Mouse (Mus musculus) lung, adult 10 weeks (tissue): ENCODE results near the gene Renbp. TPM values are rescaled to one million over a fixed set of nuclear protein-coding genes. Genes with fewer than 3 reads are reported as not detected.

Experiments
- polyA plus RNA-seq: library from polyadenylated mRNA; stranded (reverse); fragments of 350-450 nt; fragmentation: Illumina TruSeq; extraction: RNeasy Lipid Tissue Mini Kit (QIAGEN cat#74804); gene quantifications from one replicate; pipeline ENCODE4 v1.2.3, GENCODE M21; 2014; ENCODE audit warnings: low read depth, low replicate concordance; ENCODE audit not compliant: insufficient read depth

Renbp gene
- polyA plus RNA-seq, result 38.7 TPM

DNA sequence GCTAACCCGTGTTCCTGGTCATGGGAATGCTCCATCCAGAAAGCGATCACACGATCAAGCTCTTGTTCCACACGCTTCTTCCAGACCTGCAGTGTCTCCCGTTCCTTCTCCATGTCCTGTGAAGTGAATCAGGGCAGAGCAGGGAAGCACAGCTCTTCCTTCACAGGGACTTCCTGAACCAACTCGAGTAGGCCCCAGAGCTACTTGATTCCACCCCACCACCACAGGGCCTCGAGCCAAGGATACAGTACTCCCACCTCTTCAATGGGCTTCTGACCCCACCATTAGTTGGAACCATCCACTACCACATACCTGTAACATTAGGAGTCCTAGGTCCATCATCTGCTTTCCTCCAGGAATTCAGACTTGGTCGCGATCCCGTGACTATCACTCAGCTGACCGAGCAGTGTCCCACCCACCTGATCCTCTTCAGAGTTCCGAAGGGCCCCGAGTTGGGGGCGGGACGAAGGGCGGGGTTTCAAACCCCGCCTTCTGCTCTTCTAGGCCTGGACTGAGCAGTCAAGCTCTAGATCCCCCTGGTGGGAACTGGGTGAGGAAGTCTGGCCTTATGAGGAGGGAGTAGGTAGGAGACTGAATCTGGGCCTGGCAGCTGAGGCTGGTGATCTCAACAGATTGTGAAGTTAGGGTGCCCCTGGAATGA is at the start of gene Renbp:
Gene Renbp (minus strand): TSS at position 449 of the 661 bp plus-strand sequence.

DNA sequence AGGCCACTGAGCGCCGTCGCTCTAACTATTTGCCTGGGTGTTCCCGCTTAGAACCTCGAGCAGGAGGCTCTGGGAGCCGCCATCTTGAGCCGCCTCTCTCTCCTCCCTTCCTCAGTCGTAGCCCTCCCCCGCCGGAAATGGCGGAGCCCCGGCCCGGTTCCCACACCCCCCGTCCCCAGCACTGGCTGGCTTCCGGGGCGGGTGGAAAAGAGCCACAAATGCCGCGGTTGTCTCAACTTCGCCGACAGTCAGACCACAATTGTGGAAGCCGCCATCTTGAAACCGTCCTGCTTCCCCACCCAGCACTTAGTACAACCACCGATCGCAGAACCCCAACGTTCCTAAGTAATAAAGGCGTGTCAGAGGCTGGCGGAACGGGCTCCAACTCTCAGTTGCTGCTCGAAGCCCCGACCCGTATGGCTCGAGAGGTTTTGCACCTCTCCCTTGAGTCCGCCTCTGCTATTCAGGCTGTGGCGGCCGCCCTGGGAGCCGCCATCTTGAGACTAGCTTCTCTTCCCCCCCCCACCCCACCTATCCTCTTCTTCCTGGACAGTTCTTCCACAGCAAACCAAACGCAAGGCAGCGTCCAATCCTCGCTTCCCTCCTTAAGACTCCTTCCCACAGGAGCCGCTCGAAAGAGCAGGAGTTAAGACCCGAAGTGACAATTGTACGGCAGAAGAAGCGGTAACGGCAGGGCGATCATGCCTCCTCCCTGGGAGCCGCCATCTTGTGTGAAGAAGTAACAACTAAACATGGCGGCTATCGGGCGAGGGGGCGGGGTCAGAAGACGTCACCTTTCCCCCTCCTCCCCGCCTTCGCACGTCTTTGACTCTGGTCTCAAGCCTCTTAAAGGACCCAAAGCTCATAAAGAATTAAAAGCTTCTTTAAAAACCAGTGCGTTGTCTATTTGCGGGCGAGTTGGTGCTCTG is 35.9 kb upstream of the Renbp start, which contains the start of gene Hcfc1:
Gene Hcfc1 (minus strand): TSS at position 110 of the 929 bp plus-strand sequence.

DNA sequence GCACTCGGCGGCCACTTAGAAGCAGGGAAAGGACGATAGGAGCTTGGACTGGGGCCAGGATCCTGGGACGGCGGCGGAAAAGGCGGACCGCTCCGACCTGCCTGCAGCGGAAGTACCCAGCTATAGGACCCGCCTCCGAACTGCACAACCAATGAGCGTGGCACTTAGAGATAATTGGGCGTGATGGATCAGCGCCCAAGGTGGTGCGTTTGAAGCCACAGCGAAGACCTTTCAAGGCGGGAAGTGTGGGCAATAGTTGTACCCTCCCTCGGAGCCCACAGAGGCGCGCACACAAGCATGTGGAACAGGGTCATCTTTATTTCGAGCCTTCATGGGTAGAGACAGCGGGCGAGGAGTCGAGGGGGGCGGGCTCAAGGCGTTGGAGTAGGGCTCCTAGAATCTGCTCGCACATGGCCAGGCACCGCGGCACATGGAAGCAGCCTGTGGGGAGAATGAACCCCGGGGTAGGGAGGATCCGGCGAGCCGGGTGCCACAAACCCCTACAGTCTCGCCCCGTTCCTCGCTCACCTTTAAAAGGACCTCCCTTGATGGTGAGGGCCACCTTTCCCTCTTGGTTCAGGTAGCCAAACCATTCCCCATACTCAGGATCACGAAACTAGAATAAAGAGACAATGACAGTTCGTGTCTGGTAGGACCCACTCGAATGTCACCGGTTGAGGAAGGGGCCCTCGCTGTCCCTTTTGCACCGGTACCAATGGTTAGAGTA is 8.7 kb downstream of the Renbp start, which contains the start of the genes Arhgap4 and Naa10:
Gene Arhgap4 (minus strand): TSS at position 48 of the 727 bp plus-strand sequence.
Gene Naa10 (minus strand): TSS at position 122 of the 727 bp plus-strand sequence.

DNA sequence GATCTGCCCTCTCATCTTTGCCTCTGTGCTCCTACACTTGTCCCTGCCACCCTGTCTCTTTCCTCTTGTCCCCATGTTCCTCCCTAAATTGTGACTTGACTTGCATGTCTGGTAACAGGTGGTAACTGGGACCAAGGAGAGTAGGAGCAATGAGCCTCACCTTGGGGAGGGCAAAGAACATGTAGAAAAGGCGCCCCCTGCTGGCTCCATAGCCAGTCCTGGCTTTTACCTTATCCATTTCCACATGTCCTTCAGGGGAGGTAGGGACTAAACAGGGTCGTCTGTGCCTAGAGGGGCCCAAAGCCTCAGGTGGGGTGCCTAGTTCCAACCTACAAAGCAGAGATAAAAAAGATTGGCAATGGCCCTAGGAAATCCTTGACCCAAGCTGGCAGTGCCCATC is 34.9 kb downstream of the Renbp start, which contains the start of gene L1cam:
Gene L1cam (minus strand): TSS at position 387 of the 400 bp plus-strand sequence.

DNA sequence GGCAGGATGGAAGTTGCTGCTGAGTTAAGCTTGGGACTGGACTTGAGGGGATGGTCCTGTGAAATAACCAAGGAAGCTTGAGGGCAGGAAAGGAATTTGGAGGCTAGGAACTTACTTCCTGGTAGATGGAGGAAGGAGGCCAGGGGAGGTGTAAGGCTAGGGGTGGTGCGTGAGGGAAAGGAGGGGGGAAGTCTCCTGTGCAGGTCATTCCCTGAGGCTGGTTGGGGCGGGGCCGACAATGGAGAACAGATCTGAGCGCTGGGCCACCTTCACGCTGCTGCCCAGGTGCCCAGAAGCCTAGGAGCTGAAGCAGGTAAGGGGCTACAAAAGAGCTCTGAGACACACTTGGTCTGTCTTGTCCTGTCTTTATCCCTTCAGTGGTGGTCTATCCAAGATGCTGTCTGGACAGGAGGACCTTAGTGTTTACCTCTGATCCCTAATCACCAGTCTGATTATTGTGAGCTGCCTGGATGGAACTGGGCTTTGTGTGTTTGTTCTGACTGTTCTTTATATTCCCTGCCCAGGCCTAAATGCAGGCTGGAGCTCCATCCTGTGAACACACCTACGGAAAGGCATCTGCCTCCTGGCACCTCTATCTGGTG is 39.0 kb downstream of the Renbp start, which contains the start of gene Avpr2:
Gene Avpr2 (plus strand): TSS at position 552 of the 602 bp plus-strand sequence.

Other genes with a start within 250 kb of the Renbp start
- 172 TPM for gene Bcap31, start 214.7 kb downstream of the Renbp start, polyA plus RNA-seq
- 14.5 TPM for gene Abcd1, start 214.3 kb downstream of the Renbp start, polyA plus RNA-seq
- 0.24 TPM for gene Plxnb3, start 173.8 kb downstream of the Renbp start, polyA plus RNA-seq
- 4.3 TPM for gene Srpk3, start 156.4 kb downstream of the Renbp start, polyA plus RNA-seq
- 82.6 TPM for gene Idh3g, start 144.0 kb downstream of the Renbp start, polyA plus RNA-seq
- 161 TPM for gene Ssr4, start 143.8 kb downstream of the Renbp start, polyA plus RNA-seq
- gene Pdzd4, start 105.9 kb downstream of the Renbp start, polyA plus RNA-seq, result 2.1 TPM
- not detected for gene Avpr2, start 38.7 kb downstream of the Renbp start, polyA plus RNA-seq
- 1.7 TPM for gene L1cam, start 34.7 kb downstream of the Renbp start, polyA plus RNA-seq
- 9.8 TPM for gene Arhgap4, start 9.0 kb downstream of the Renbp start, polyA plus RNA-seq
- gene Naa10, start 8.9 kb downstream of the Renbp start, polyA plus RNA-seq, result 48.4 TPM
- gene Hcfc1, start 35.5 kb upstream of the Renbp start, polyA plus RNA-seq, result 18.8 TPM
- gene Irak1, start 93.1 kb upstream of the Renbp start, polyA plus RNA-seq, result 25.9 TPM
- gene Opn1mw, start 196.6 kb upstream of the Renbp start, polyA plus RNA-seq, result not detected
- gene Mecp2, start 204.5 kb upstream of the Renbp start, polyA plus RNA-seq, result 9.3 TPM
- not detected for gene Tex28, start 237.0 kb upstream of the Renbp start, polyA plus RNA-seq
- gene Tktl1, start 246.4 kb upstream of the Renbp start, polyA plus RNA-seq, result 0.09 TPM